Mouse (Mus musculus) retina, adult 2 months (tissue): Measurements from ENCODE around the gene Pin1.
"Not testable (repeated sequence)": the region's sequence is repeated elsewhere in the genome, so short reads cannot be mapped to it uniquely, and the experiment has no call there.

Experiments used
- DNase-seq: peaks from one replicate; pipeline ENCODE4 v3.0.0-alpha.2; 2012; ENCODE audit warnings: low read depth, low spot score

Gene Pin1

DNA sequence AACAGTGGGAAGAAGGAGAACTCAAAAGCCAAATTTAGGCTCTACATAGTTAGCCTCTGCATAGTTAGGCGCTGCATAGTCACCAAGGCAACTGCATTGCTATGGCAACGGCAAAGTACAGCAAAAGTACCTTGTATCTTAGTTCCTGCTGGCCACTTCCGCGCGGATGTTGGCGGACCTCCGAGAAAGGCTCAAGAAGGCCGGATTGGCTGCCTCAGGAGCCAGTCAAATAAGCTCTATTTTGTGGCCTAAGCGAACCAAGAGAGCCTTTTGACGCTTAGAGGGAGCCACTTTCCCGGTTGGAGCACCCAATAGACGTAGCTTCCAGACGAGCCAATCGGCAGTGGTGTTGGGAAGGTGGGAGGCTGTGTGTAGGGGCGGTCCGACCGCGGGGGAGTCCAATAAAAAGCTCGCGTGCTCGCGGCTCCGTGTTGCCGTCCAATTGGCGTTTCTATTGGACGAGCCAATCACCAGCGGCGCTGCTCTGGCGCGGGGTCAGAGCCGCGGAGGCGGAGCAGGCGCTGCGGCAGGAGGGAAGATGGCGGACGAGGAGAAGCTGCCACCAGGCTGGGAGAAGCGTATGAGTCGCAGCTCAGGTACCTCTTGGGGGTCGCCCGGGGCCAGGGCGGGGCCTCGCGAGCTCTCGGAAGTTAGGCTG lies at the start of gene Pin1:
Pin1 (plus strand) TSS at position 494 of the 658 bp plus-strand sequence.
- peak; percentile 94 for DNase-seq

DNA sequence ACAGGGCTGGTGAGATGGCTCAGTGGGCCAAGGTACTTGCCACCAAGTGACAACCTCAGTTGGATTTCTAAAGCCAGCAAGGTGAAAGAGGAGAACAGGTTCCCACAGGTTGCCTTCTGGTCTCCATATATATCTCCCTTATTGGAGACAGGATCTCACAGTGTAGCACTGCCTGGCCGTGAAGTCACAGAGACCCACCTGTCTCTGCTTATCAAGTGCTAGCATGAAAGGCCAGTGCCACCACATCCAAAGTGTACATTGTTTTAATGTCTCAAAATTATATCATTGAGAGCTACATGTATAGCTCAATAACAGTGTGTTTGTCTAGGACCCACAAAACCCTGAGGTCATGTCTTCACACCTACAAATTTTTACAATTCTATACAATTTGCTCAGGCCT lies 45.6 kb upstream of the Pin1 start:
- no peak for DNase-seq

DNA sequence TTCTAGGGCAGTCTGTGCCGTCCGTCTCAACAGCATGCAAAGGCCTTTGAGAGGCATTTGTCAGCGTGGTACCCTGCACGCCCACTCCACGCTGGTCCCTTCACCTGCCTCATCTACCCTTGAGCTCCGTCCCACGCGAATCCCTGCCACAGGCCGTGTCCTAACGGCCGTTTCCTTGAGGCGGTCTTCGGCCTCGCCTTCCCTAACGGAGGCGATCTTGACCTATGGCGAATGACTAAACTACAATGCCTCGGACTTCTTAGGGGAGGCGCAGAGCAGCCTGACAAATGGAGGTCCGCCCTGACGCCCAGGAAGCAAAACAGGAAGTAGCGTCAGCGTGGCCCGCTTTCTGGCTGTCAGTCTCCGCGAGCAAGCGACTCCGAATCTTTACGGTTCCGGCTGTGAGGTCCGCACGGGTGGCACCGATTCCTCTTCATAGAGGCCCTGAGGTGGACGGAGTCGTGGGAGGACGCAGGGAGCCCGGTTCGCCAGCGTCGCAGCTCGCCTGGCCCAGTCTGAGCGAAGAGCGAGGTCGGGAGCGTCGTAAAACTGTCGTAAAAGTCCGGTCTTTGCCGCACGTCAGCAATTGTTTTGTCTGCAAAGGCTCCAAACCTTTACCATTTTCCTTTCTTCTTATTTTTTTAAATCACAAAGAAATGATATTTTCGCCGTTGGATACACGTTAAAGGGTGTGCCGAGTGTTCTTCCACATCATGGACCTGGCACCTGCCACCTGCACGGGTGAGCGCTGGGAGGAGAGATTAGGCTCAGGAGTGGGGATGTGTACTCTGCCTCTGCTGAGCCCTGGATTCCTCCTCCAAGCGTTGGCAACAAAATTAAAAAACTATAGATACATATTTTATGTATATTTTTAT lies 44.6 kb upstream of the Pin1 start:
- peak; percentile 90 for DNase-seq

DNA sequence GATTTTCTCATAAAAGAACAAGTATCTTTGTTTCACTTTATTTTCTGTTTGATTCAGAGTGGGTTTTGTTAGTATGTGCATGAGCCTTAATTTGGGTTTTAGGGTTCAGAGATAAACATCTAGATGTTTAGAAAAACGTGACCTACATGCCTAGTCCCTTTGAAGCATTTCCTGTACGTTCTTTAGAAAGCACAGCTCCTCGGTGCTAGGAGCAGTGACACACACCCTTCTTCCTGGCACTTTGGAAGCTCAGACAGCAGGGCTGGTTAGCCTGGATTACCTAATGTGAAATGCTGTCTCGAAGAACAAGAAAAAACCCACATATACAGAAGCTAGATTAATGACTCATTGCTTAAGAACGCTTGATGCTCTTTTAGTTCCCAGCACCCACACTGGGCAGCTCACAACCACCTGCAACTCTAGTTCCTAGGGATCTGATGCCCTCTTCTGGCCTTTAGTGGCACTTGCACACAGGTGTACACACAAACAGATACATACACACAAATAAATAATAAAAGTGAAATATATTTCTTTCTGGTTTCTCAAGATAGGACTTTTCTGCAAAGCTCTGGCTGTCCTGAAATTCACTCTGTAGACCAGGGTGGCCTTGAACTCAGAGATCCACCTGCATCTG lies 41.9 kb upstream of the Pin1 start:
- DNase-seq = no peak

- no peak for DNase-seq
These were observed 39.9 kb upstream of the Pin1 start for GRCm38 (mm10) chr9:20611976-20612375.

GRCm38 (mm10) chr9:20616685-20617084 lies 35.2 kb upstream of the Pin1 start:
- DNase-seq = no peak

- no peak for DNase-seq
These were observed 20.6 kb upstream of the Pin1 start for GRCm38 (mm10) chr9:20631332-20631731.

DNA sequence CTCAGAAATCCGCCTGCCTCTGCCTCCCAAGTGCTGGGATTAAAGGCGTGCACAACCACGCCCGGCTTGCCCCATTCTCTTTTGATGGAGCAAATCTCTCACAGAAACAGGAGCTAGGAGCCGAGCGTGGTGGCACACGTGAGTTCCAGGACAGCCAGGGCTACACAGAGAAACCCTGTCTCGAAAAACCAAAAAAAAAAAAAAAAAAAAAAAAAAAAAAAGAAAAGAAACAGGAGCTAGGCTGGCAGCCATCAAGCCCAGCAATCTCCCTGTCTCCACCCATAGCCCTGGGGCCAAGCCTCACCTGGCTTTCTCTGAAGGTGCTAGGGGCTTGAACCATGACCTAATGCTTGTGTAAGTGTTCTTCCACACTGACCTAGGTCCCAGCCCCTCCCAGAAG lies 16.2 kb upstream of the Pin1 start:
- DNase-seq = not testable (repeated sequence)

GRCm38 (mm10) chr9:20636256-20636655 lies 15.6 kb upstream of the Pin1 start:
- no peak for DNase-seq

- no peak for DNase-seq
These were observed 15.1 kb upstream of the Pin1 start for GRCm38 (mm10) chr9:20636790-20637189.

- DNase-seq = no peak
These were observed 13.3 kb upstream of the Pin1 start for GRCm38 (mm10) chr9:20638552-20638951.

DNA sequence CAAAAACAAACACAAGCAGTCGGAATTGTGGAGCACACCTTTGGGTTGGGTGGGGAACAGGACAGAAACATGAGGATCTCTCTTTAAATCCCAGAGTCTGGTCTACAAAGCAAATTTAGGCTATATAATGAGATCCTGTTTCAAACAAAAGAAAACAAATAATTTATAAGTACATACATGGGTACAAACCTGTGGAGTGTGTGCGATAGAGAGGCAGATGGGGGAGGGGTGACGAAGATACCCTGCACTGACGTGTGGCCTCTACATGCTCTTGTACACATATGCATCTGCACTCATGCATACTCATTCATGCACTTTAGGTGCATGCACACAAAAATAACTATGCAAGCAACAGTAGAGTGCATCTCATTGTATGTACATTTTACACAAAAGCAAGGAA lies 12.4 kb upstream of the Pin1 start:
- DNase-seq = no peak

DNA sequence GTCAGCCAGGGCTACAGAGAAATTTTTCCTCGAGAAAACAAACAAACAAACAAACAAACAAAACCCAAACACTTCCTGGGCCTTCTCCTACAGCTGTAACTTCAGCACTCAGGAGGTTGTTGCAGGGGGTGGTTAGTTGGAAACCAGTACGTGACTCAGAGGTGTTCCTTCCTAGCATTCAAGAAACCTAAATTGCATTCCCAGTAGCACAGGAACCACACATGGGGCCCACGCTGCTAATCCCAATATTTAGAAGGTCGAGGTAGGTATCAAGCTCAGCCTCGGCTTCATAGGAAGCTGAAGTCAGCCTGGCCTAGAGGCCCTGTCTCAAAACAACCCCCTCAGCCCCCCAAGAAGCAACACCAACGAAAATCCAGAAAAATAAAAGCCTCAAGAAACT lies 10.4 kb upstream of the Pin1 start:
- no peak for DNase-seq

- no peak for DNase-seq
These were observed 9.6 kb upstream of the Pin1 start, which contains the start of gene Ubl5 for GRCm38 (mm10) chr9:20642101-20642895. TSS of gene Ubl5 (plus strand) at chr9:20642878.

GRCm38 (mm10) chr9:20642896-20643466 lies 8.9 kb upstream of the Pin1 start:
- no peak for DNase-seq

GRCm38 (mm10) chr9:20643781-20644180 lies 8.1 kb upstream of the Pin1 start:
- DNase-seq = no peak

DNA sequence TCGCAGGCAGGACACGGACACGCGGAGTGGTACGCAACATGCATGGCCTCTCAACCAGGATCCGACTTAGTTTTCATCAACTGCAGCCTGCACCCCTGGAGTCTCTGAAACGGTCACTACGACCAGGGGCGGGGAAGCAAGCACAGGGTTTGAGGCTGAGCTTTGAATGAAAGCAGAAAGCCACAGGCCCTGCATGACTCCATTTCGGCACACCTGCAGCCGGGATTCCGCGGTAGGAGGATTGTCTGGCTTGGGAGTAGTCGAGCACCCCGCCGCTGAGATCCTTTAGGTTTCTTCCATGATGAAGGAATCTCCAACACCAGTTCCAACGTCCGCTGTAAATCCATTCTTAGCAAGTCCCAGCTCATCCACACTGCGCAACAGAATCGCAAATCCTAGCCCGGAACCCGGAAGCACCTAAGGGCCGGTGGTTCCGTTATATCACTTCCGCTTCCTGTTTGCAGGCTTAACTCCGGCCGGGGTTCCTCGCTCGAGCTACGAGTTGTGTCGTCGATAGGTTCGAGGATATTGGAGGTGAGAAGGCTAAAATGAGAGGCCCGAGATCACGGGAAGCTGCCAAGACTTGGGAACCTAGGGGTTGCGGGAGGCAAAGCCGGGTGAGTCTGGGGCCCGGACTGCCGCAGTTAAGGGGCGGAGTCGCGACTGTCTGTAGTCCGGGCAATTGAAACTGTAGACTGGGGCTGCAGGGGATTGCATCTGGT lies 7.4 kb upstream of the Pin1 start, which contains the start of gene Fbxl12:
Fbxl12 (minus strand) TSS at position 408 of the 722 bp plus-strand sequence.
- DNase-seq = peak; percentile 81

DNA sequence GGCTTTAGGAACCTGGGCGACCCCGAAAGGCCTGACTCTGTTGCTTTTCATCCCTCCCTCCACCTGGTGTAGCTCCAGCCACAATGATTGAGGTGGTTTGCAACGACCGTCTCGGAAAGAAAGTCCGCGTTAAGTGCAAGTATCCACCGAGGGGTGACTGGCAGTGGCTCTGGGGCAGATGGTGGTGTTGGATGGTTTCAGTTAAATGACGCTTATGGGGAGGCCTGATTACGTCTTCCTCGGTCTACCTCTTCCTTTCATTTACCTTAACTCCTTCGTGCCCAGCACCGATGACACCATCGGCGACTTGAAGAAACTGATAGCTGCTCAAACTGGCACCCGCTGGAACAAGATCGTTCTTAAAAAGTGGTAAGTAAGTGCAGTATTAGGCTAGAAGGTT lies 6.8 kb upstream of the Pin1 start:
- no peak for DNase-seq

DNA sequence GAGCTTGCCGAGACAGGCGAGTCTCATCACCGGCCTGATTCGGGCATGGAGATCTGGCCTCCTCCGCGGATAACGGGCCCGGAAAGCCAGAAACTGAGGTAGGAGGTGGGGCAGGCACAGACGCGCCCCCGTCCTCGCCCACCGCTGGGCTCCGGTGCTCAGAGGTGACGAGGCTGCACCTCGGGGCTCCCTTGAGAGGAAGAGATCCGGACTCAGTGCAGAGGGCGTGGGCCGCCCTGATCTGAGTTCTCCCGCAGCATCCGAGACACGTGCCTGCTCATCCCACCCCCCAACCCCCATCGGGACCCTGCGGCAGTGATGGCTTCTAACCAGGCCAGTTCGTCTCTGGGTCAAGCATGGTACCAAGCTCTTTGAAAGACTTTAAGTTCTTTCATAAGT lies 364 bp downstream of the Pin1 start:
- DNase-seq = no peak

- no peak for DNase-seq
These were observed 2.0 kb downstream of the Pin1 start for GRCm38 (mm10) chr9:20653859-20654258.

- DNase-seq = no peak
These were observed 5.7 kb downstream of the Pin1 start for GRCm38 (mm10) chr9:20657546-20657945.
